ENCODE assay signal across 10 mouse cellular contexts in genomic region chr3:65858741-65859348, GRCm38 (mm10).
DNase-seq lines count a peak whose midpoint lies in the region; ATAC-seq and TF ChIP-seq lines count a peak whose summit lies in the region.
"Had no signal": no experiment of that assay in that cellular context is flagged by ENCODE, and none has a peak within 500 bp of the region (broad histone marks: within the 10 kb centered on the region; RNA-seq: fewer than 3 reads in every experiment).

No protein-coding gene starts in this region.

- DNase-seq in heart, postnatal 4 days, result no peak
- peak; percentile 85 for DNase-seq in embryo, embryonic 10 days (ENCODE audit: low spot score)
- DNase-seq in hindbrain, postnatal 0 days (ENCODE audit: low spot score), result no peak
- no peak for DNase-seq in liver, embryonic 13.5 days
- DNase-seq in spleen, postnatal 14 days (ENCODE audit: low spot score in 2 of 2), result no peak
- no peak for DNase-seq in right cerebral cortex, postnatal 10 days (ENCODE audit: low spot score in 2 of 2)
- DNase-seq: cerebellum, adult 11 months; thymus, postnatal 4 days had no signal

- H3K27ac ChIP-seq in heart, embryonic 14.5 days (replicated peaks in 1 of 2; ENCODE audit: control insufficient read depth in 1 of 2, insufficient read depth in 1 of 2, low read depth in 2 of 2, low read length in 2 of 2), result no peak overlapping the region
- no peak overlapping the region for H3K27ac ChIP-seq in hindbrain, postnatal 0 days
- H3K27ac ChIP-seq in liver, embryonic 13.5 days, result no peak overlapping the region

- no peak for ATAC-seq in heart, embryonic 14.5 days (ENCODE audit: insufficient number of reproducible peaks, insufficient read depth, low FRiP score, low read depth)
- no peak for ATAC-seq in hindbrain, postnatal 0 days
- peak; percentile 47; the same call in 1 of the 2 replicates for ATAC-seq in liver, embryonic 13.5 days (ENCODE audit: low read depth)
- ATAC-seq in cerebellum, adult (ENCODE audit: insufficient number of reproducible peaks, low FRiP score, low TSS enrichment), result no peak

- TF ChIP-seq CTCF in hindbrain, postnatal 0 days (IDR thresholded peaks at IDR 0.05; ENCODE audit: low read depth), result no peak

- no peaks in the 10 kb centered on the region for H3K36me3 ChIP-seq in heart, embryonic 14.5 days (ENCODE audit: control insufficient read depth, insufficient read depth, low read length)
- no peaks in the 10 kb centered on the region for H3K36me3 ChIP-seq in hindbrain, postnatal 0 days (ENCODE audit: insufficient read depth, low read length)
- no peaks in the 10 kb centered on the region for H3K36me3 ChIP-seq in liver, embryonic 13.5 days

- H3K9ac ChIP-seq in heart, embryonic 14.5 days (ENCODE audit: low read length), result peak overlapping the region; percentile 38; the same call in 1 of the 2 replicates
- no peak overlapping the region for H3K9ac ChIP-seq in hindbrain, postnatal 0 days (replicated peaks; ENCODE audit: low read length)
- no peak overlapping the region for H3K9ac ChIP-seq in liver, embryonic 13.5 days

- no peak overlapping the region for H3K4me3 ChIP-seq in heart, embryonic 14.5 days (ENCODE audit: control insufficient read depth in 1 of 2, insufficient read depth in 1 of 2, low read depth in 1 of 2, low read length in 2 of 2)
- no peak overlapping the region for H3K4me3 ChIP-seq in hindbrain, postnatal 0 days (ENCODE audit: low read length)
- no peak overlapping the region for H3K4me3 ChIP-seq in liver, embryonic 13.5 days (replicated peaks)

- peaks cover 32 to 47% of the 10 kb centered on the region in 2 experiments for H3K4me1 ChIP-seq in heart, embryonic 14.5 days (ENCODE audit: control insufficient read depth in 2 of 2, insufficient read depth in 2 of 2, low read length in 2 of 2)
- H3K4me1 ChIP-seq in hindbrain, postnatal 0 days (ENCODE audit: insufficient read depth, low read length), result peaks cover 20% of the 10 kb centered on the region
- peaks cover 20% of the 10 kb centered on the region for H3K4me1 ChIP-seq in liver, embryonic 13.5 days (replicated peaks)

- peak overlapping the region; percentile 44 for H3K4me2 ChIP-seq in heart, embryonic 14.5 days (ENCODE audit: low read length)
- peak overlapping the region; percentile 16; the same call in 1 of the 2 replicates for H3K4me2 ChIP-seq in hindbrain, postnatal 0 days (ENCODE audit: low read depth, low read length)
- H3K4me2 ChIP-seq in liver, embryonic 13.5 days, result peak overlapping the region; percentile 22; the same call in 1 of the 2 replicates

- H3K9me3 ChIP-seq in heart, embryonic 14.5 days (ENCODE audit: control insufficient read depth, low read length), result no peaks in the 10 kb centered on the region
- H3K9me3 ChIP-seq in hindbrain, postnatal 0 days (ENCODE audit: low read length), result no peaks in the 10 kb centered on the region
- no peaks in the 10 kb centered on the region for H3K9me3 ChIP-seq in liver, embryonic 13.5 days (replicated peaks)

- WGBS in heart, embryonic 14.5 days, result 13% methylated on average over 13 of the region's 13 CpGs
- WGBS in hindbrain, postnatal 0 days, result 16% methylated on average over 13 of the region's 13 CpGs
- 43% methylated on average over 13 of the region's 13 CpGs for WGBS in liver, embryonic 13.5 days (ENCODE audit: insufficient replicate concordance)

- H3K27me3 ChIP-seq in heart, embryonic 14.5 days (ENCODE audit: control insufficient read depth, insufficient read depth, low read length), result no peaks in the 10 kb centered on the region
- H3K27me3 ChIP-seq in hindbrain, postnatal 0 days (ENCODE audit: insufficient read depth, low read length), result no peaks in the 10 kb centered on the region
- no peaks in the 10 kb centered on the region for H3K27me3 ChIP-seq in liver, embryonic 13.5 days
